Mouse (Mus musculus): Measurements from ENCODE around the gene Bpifb1. TPM values are rescaled to one million over a fixed set of nuclear protein-coding genes. Genes with fewer than 3 reads are reported as not detected.

Gene Bpifb1
- total and polyA plus RNA-seq, 3 experiments = not detected

- Histone ChIP-seq H3K4me3 (replicated peaks in 1 of 3; ENCODE audit: low read depth in 2 of 3, low read length in 2 of 3, poor library complexity in 1 of 3) (no peak overlapping the region), H3K9ac (ENCODE audit: insufficient read depth, low read depth) (no peak overlapping the region), H3K27ac (ENCODE audit: insufficient read depth, low read depth) (no peak overlapping the region), H3K9me3 (replicated peaks; ENCODE audit: low read length) (no peaks in the 10 kb centered on the region), H3K36me3 (replicated peaks in 1 of 2; ENCODE audit: control insufficient read depth in 1 of 2, insufficient read depth in 1 of 2, low read length in 1 of 2) (no peaks in the 10 kb centered on the region), H3K4me2 (ENCODE audit: insufficient read depth, low read depth, poor library complexity, severe bottlenecking) (no peak overlapping the region), H3K27me3 (replicated peaks) (peaks cover 86% of the 10 kb centered on the region), H3K79me2 (replicated peaks; ENCODE audit: control insufficient read depth, extremely low read depth, insufficient read depth, poor library complexity, severe bottlenecking) (no peaks in the 10 kb centered on the region), H3K4me1 (ENCODE audit: control insufficient read depth in 1 of 2, insufficient read depth in 2 of 2) (no peaks in the 10 kb centered on the region)
- dilution Hi-C loops (cut with MboI; ENCODE audit: extremely low pct_ligation_motif_present, extremely low pct_unique_long_range_greater_than_20kb, low sequenced_read_pairs) (no loop called here), in situ Hi-C loops (cut with MboI; ENCODE audit: low pct_ligation_motif_present, low pct_unique_long_range_greater_than_20kb, low sequenced_read_pairs) (no loop called here)
- no peak for TF ChIP-seq GABPA (IDR thresholded peaks at IDR 0.05; ENCODE audit: insufficient replicate concordance, low read depth, low read length)
- no peak for DNase-seq (ENCODE audit: extremely low read depth)
These were observed 662 bp upstream of the Bpifb1 start for GRCm38 (mm10) chr2:154189877-154190434.

- Histone ChIP-seq H3K79me2 (replicated peaks; ENCODE audit: control insufficient read depth, extremely low read depth, insufficient read depth, poor library complexity, severe bottlenecking) (no peaks in the 10 kb centered on the region), H3K9ac (ENCODE audit: insufficient read depth, low read depth) (no peak overlapping the region), H3K27ac (ENCODE audit: insufficient read depth, low read depth) (no peak overlapping the region), H3K27me3 (replicated peaks) (peaks cover 90% of the 10 kb centered on the region), H3K36me3 (replicated peaks in 1 of 2; ENCODE audit: control insufficient read depth in 1 of 2, insufficient read depth in 1 of 2, low read length in 1 of 2) (no peaks in the 10 kb centered on the region), H3K4me3 (replicated peaks in 1 of 3; ENCODE audit: low read depth in 2 of 3, low read length in 2 of 3, poor library complexity in 1 of 3) (no peak overlapping the region), H3K9me3 (replicated peaks; ENCODE audit: low read length) (no peaks in the 10 kb centered on the region), H3K4me2 (ENCODE audit: insufficient read depth, low read depth, poor library complexity, severe bottlenecking) (no peak overlapping the region), H3K4me1 (ENCODE audit: control insufficient read depth in 1 of 2, insufficient read depth in 2 of 2) (no peaks in the 10 kb centered on the region)
- no peak for TF ChIP-seq CHD2 (IDR thresholded peaks at IDR 0.05; ENCODE audit: low read length)
- no peak for TF ChIP-seq NRF1 (IDR thresholded peaks at IDR 0.05; ENCODE audit: low read depth, low read length)
- TF ChIP-seq PAX5 (IDR thresholded peaks at IDR 0.05; ENCODE audit: low read length) = no peak
- no peak for TF ChIP-seq IRF4 (IDR thresholded peaks at IDR 0.05; ENCODE audit: low read depth, low read length)
- no peak for TF ChIP-seq MYC (IDR thresholded peaks at IDR 0.05; ENCODE audit: low read depth, low read length)
- TF ChIP-seq MEF2A (IDR thresholded peaks at IDR 0.05; ENCODE audit: borderline replicate concordance, low read depth, low read length) = no peak
- no peak for TF ChIP-seq USF1 (IDR thresholded peaks at IDR 0.05; ENCODE audit: low read depth, low read length)
- no peak for TF ChIP-seq MAX (IDR thresholded peaks at IDR 0.05; ENCODE audit: low read length)
- TF ChIP-seq ETS1 (conservative IDR thresholded peaks at IDR 0.05; ENCODE audit: low read depth, low read length) = no peak
- TF ChIP-seq EP300 (IDR thresholded peaks at IDR 0.05; ENCODE audit: low read length) = no peak
- no peak for TF ChIP-seq USF2 (conservative IDR thresholded peaks at IDR 0.05; ENCODE audit: low read depth, low read length)
- TF ChIP-seq RCOR1 (conservative IDR thresholded peaks at IDR 0.05; ENCODE audit: low read depth, low read length) = no peak
- TF ChIP-seq MAZ (IDR thresholded peaks at IDR 0.05; ENCODE audit: low read depth, low read length) = no peak
- TF ChIP-seq ZMIZ1 (IDR thresholded peaks at IDR 0.05; ENCODE audit: low read depth, low read length) = no peak
- TF ChIP-seq SIN3A (IDR thresholded peaks at IDR 0.05; ENCODE audit: low read length) = no peak
- no peak for TF ChIP-seq CTCF (conservative IDR thresholded peaks at IDR 0.05 in 1 of 2, IDR thresholded peaks at IDR 0.05 in 1 of 2; ENCODE audit: low read depth in 2 of 2, low read length in 2 of 2)
- TF ChIP-seq HCFC1 (IDR thresholded peaks at IDR 0.05; ENCODE audit: low read depth, low read length) = no peak
- TF ChIP-seq GABPA (IDR thresholded peaks at IDR 0.05; ENCODE audit: insufficient replicate concordance, low read depth, low read length) = no peak
- in situ Hi-C loops (cut with MboI; ENCODE audit: low pct_ligation_motif_present, low pct_unique_long_range_greater_than_20kb, low sequenced_read_pairs) = no loop called here
- dilution Hi-C loops (cut with MboI; ENCODE audit: extremely low pct_ligation_motif_present, extremely low pct_unique_long_range_greater_than_20kb, low sequenced_read_pairs) = no loop called here
- DNase-seq (ENCODE audit: extremely low read depth) = no peak
These were observed 1.5 kb downstream of the Bpifb1 start for GRCm38 (mm10) chr2:154192141-154192540.

All from CH12.LX (cell line).